Mouse (Mus musculus) limb, embryonic 11.5 days (tissue): ENCODE measurements at regions not wholly inside any gene's neighbourhood (a gene's known extent, or its start where the extent isn't known, plus 50 kb on each side); places are given as distances from the start of the nearest gene placed in this dataset.
"Not testable (repeated sequence)": the region's sequence is repeated elsewhere in the genome, so short reads cannot be mapped to it uniquely, and the experiment has no call there.

Experiments
- ATAC-seq: fragments of 200-750 bp; cut with Nextera tagmentation; 2 replicates; pipeline ENCODE4 v1.8.0; 2017; ENCODE audit warnings: low read depth; ENCODE audit not compliant: insufficient number of reproducible peaks, low FRiP score, low TSS enrichment
- DNase-seq: peaks from one replicate; pipeline ENCODE4 v3.0.0-alpha.2; 2015; ENCODE audit warnings: low spot score
- H3K27ac ChIP-seq: fragments of 300-500 bp; sonication (generic); replicated peaks from 2 replicates; pipeline ENCODE4 v1.5.1; 2014; ENCODE audit warnings: low read depth, mild to moderate bottlenecking, low read length
- H3K27me3 ChIP-seq: fragments of 300-500 bp; sonication (generic); 2 replicates; pipeline ENCODE4 v1.6.1; 2014; ENCODE audit warnings: mild to moderate bottlenecking, low read length, mixed read lengths; ENCODE audit not compliant: control insufficient read depth, insufficient read depth
- H3K36me3 ChIP-seq: fragments of 300-500 bp; sonication (generic); 2 replicates; pipeline ENCODE4 v1.6.1; 2014; ENCODE audit warnings: mild to moderate bottlenecking, low read length, moderate library complexity, mixed read lengths; ENCODE audit not compliant: control insufficient read depth, insufficient read depth
- H3K4me1 ChIP-seq: fragments of 300-500 bp; sonication (generic); 2 replicates; pipeline ENCODE4 v1.6.1; 2014; ENCODE audit warnings: low read length, mixed read lengths; ENCODE audit not compliant: control insufficient read depth, insufficient read depth
- H3K4me2 ChIP-seq: fragments of 300-500 bp; sonication (generic); 2 replicates; pipeline ENCODE4 v1.6.1; 2014; ENCODE audit warnings: low read depth, mild to moderate bottlenecking, moderate library complexity; ENCODE audit not compliant: severe bottlenecking
- H3K4me3 ChIP-seq: fragments of 300-500 bp; sonication (generic); 2 replicates; pipeline ENCODE4 v1.5.1; 2014; ENCODE audit warnings: low read depth, low read length
- H3K9ac ChIP-seq: fragments of 300-500 bp; sonication (generic); 2 replicates; pipeline ENCODE4 v1.6.1; 2014; ENCODE audit warnings: mild to moderate bottlenecking, low read length
- H3K9me3 ChIP-seq: fragments of 300-500 bp; sonication (generic); 2 replicates; pipeline ENCODE4 v1.6.1; 2016; ENCODE audit warnings: low read length; ENCODE audit not compliant: control insufficient read depth
- WGBS: fragments of 180-500 bp; shearing (Covaris S2); extraction: QIAGEN DNeasy Blood & Tissue Kit; methylation state at CpG from one replicate; pipeline ENCODE4 v1.1.7; 2014; 5-methylcytosine and 5-hydroxymethylcytosine counted together

DNA sequence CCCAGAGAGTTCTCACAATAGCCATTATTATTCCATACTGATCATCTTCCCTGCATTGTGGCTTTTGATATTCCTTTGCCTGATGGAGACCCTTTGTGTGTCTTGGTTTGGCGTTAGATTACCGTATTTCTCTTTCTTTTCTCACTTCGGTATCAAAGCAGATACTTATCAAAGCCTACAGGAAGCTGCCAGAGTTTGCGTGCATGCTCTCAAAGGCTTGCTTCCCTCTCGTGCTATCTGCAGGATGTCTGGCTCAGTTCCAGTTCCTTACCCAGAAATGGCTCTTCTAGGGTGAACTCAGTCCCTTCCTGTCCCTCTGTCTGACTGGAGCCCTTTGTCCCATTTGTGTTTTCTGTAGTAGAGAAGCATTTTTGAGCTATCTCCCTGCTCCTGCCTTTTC lies 124.5 kb upstream of the Stt3b start:
- H3K36me3 ChIP-seq, result no peaks in the 10 kb centered on the region
- DNase-seq (no peak), ATAC-seq (no peak)
- H3K9ac ChIP-seq, result no peak overlapping the region
- no peak overlapping the region for H3K4me2 ChIP-seq
- H3K27me3 ChIP-seq, result no peaks in the 10 kb centered on the region
- H3K9me3 ChIP-seq, result no peaks in the 10 kb centered on the region; the same call in 1 of the 2 replicates
- 55% methylated on average over 5 of the region's 5 CpGs for WGBS
- no peak overlapping the region for H3K27ac ChIP-seq
- H3K4me1 ChIP-seq, result no peaks in the 10 kb centered on the region
- no peak overlapping the region for H3K4me3 ChIP-seq

DNA sequence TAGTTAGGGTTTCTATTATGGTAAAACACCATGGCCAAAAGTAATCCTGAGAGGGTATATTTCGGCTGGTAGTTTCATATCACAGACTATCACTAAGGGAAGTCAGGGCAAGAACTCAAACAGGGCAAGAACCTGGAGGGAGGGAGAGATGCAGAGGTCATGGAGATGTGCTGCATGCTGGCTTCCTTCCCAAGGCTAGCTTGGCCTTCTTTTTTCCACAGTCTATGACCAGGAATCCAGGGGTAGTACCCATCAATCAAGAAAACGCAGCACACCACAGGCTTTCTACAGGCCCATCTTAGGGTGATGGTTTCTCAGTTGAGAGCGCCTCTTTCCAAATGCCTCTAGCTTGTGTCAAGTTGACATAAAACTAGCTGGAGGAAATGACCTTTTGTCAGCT lies 126.1 kb upstream of the Stt3b start:
- 86% methylated on average over 3 of the region's 3 CpGs for WGBS
- ATAC-seq, result no peak
- DNase-seq, result no peak

DNA sequence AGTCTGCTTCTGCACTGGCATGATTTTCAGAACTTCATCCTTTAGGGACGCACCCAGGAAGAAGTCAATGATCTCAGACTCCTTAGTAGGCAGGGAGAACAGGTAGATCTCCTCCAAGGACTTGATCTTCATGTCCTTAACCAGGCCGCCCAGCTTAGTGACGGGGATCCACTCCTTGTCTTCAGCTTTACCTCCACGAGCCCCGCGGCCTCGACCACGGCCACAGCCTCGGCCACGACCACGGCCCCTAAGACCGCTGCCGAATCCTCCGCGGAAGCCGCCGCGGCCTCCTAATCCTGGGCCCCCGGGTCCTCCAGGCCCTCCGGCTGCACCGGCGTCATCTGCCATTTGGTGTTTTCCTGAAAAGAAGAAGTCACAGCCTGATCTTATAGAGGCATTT lies 128.0 kb upstream of the Stt3b start:
- H3K4me2 ChIP-seq, H3K36me3 ChIP-seq, DNase-seq, H3K9ac ChIP-seq, H3K4me3 ChIP-seq, H3K4me1 ChIP-seq, H3K9me3 ChIP-seq, H3K27me3 ChIP-seq, ATAC-seq, H3K27ac ChIP-seq: not testable (repeated sequence)
- 96% methylated on average over 20 of the region's 22 CpGs for WGBS

More for the DNA sequence above, 126.1 kb upstream of the Stt3b start:
- Histone ChIP-seq H3K9me3 (no peaks in the 10 kb centered on the region; the same call in 1 of the 2 replicates), H3K27ac (no peak overlapping the region), H3K4me1 (no peaks in the 10 kb centered on the region), H3K36me3 (no peaks in the 10 kb centered on the region), H3K4me2 (no peak overlapping the region), H3K27me3 (no peaks in the 10 kb centered on the region), H3K4me3 (no peak overlapping the region), H3K9ac (no peak overlapping the region)

DNA sequence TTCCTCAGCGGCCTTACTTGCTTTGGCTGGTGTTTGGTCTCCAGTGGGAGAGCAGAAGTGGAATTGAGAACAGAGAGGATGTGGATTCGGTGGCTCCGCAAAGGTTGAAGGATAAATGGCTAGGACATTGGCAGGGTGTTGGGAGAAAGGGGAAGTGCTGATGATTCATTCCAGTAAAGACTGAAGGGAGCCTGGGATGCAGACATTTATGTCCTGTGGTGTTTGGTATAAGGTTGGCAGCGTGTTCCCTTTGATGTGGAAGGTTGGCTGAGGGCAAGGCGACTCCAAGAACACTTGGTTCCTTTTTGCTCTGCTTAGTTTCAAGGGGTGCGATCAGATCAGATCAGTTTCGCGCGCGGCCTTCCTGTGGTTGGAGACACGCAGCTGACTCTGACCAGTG lies 136.5 kb upstream of the Stt3b start:
- Histone ChIP-seq H3K4me1 (no peaks in the 10 kb centered on the region), H3K27ac (no peak overlapping the region), H3K36me3 (no peaks in the 10 kb centered on the region), H3K4me3 (no peak overlapping the region), H3K27me3 (no peaks in the 10 kb centered on the region), H3K9me3 (no peaks in the 10 kb centered on the region), H3K4me2 (no peak overlapping the region), H3K9ac (no peak overlapping the region)
- WGBS, result 73% methylated on average over 11 of the region's 11 CpGs
- ATAC-seq (no peak), DNase-seq (no peak)

DNA sequence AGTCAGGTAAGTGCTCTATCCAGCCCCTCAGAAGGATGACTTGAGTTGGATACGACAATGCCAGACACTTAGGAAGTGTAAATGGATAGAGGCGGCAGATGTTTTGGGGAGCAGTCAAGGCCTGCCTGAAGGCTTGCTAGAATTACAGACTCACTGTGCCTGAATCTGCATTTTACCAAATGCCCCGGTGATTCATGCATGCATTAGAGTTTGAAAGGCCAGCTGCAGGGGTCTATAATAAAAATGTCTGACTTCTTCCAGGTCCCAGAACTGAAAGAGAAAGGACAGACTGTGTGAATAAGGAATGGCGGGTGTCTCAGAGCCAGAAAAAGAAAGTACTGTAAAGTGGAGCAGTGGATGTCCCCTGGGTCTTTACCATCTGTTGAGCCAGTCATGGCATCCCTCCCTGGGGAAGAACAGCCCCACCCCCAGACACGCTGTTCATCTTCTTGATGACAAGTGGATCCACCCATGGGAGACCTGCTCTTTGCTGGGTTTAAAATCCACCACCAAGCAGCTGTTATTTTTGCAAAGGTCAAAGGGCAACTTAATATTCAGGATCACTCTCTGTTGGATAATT lies 140.6 kb upstream of the Stt3b start:
- H3K27me3 ChIP-seq, result no peaks in the 10 kb centered on the region
- H3K9ac ChIP-seq, result no peak overlapping the region
- H3K4me1 ChIP-seq, result no peaks in the 10 kb centered on the region
- no peaks in the 10 kb centered on the region for H3K9me3 ChIP-seq
- no peak overlapping the region for H3K27ac ChIP-seq
- no peak for DNase-seq
- no peak overlapping the region for H3K4me3 ChIP-seq
- WGBS, result 64% methylated on average over 5 of the region's 5 CpGs
- ATAC-seq, result no peak
- H3K36me3 ChIP-seq, result no peaks in the 10 kb centered on the region
- H3K4me2 ChIP-seq, result no peak overlapping the region

DNA sequence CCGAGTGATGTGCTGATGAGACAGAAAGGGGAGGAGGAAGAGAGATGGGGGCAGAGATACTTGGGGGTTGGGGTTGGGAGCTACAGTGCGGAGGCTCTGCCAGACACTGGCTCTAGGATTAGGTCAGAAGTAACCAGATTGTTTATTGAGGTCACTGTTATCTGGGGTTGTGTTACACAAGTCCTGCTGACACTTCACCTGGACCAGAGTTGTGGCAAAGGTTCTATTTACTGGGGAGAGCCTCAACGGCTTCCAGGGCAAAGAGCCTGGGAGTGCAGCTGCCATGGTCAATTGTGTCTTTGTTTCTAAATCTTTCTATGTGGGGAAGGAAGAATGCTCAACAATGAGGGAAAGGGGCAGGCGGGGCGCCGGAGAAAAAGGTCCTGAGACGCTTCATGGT lies 144.6 kb upstream of the Stt3b start:
- DNase-seq (no peak), ATAC-seq (no peak)
- Histone ChIP-seq H3K4me3 (no peak overlapping the region), H3K9me3 (no peaks in the 10 kb centered on the region), H3K27ac (no peak overlapping the region), H3K27me3 (no peaks in the 10 kb centered on the region), H3K9ac (no peak overlapping the region), H3K4me1 (no peaks in the 10 kb centered on the region), H3K36me3 (no peaks in the 10 kb centered on the region), H3K4me2 (no peak overlapping the region)
- 91% methylated on average over 7 of the region's 7 CpGs for WGBS

DNA sequence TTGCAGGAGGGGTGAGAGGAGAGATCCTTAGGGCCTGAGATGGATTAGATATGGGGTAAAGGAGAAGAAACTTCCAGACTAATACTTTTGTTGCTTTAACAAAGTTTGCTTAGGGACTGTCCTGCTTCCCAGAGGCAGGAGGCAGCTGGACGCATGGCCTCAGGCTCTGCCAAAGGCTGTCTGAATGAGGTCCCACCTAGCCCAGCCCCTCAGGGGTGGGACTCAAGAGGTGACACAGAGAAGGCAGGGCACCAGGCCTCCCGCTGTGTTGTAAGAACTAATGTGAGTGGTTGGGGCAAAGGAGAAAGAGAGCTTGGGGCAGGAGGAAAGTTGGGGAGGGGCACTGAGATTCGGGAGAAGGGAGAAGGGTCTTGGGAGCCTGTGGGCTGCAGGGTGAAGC lies 145.9 kb upstream of the Stt3b start:
- no peaks in the 10 kb centered on the region for H3K9me3 ChIP-seq
- 15% methylated on average over 3 of the region's 3 CpGs for WGBS
- H3K4me2 ChIP-seq, result no peak overlapping the region
- no peaks in the 10 kb centered on the region for H3K27me3 ChIP-seq
- no peak overlapping the region for H3K27ac ChIP-seq
- no peaks in the 10 kb centered on the region for H3K36me3 ChIP-seq
- H3K9ac ChIP-seq, result no peak overlapping the region
- no peaks in the 10 kb centered on the region for H3K4me1 ChIP-seq
- no peak overlapping the region for H3K4me3 ChIP-seq
- no peak for DNase-seq
- no peak for ATAC-seq

DNA sequence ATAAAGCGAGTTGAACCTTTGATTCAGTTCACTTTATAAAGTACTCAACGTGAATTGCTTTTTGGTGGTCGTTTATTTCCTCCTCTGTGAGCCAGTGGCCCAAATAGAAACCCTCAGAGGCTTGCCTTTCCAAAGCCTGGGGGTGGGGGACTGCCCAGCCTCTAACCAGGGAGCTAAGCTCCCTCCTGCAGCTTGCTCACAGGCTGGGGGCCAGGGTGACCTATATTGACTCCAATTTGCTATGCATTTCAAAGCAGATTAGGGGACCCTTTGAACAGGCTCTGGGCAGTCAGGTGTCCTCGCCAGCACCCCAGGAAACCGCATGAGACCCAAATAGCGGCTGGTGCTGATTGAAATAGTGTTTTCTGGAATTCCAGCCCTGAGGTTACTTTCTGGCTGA lies 146.4 kb upstream of the Stt3b start:
- Histone ChIP-seq H3K4me1 (no peaks in the 10 kb centered on the region), H3K4me3 (no peak overlapping the region), H3K9me3 (no peaks in the 10 kb centered on the region), H3K9ac (no peak overlapping the region), H3K4me2 (no peak overlapping the region), H3K27me3 (no peaks in the 10 kb centered on the region), H3K27ac (no peak overlapping the region), H3K36me3 (no peaks in the 10 kb centered on the region)
- no peak for DNase-seq
- no peak for ATAC-seq
- 15% methylated on average over 6 of the region's 6 CpGs for WGBS
